Mouse (Mus musculus): Measurements from ENCODE around the gene Fus. TPM values are rescaled to one million over a fixed set of nuclear protein-coding genes. Genes with fewer than 3 reads are reported as not detected.

The Fus gene
- polyA plus RNA-seq, 1 experiment from 2014 or later, result 139 TPM

GRCm38 (mm10) chr7:127952864-127953581 lies 14.2 kb upstream of the Fus start:
- Histone ChIP-seq H3K4me3 (ENCODE audit: low read depth, low read length) (no peak overlapping the region), H3K9ac (replicated peaks; ENCODE audit: low read depth) (no peak overlapping the region), H3K36me3 (ENCODE audit: insufficient read depth, low read length) (no peaks in the 10 kb centered on the region), H3K9me3 (ENCODE audit: low read length) (no peaks in the 10 kb centered on the region), H3K27me3 (replicated peaks; ENCODE audit: insufficient read depth, low read length) (no peaks in the 10 kb centered on the region), H3K27ac (ENCODE audit: low read length) (no peak overlapping the region), H3K4me2 (replicated peaks; ENCODE audit: low read depth, low read length) (no peak overlapping the region), H3K4me1 (ENCODE audit: insufficient read depth, low read depth, low read length) (no peaks in the 10 kb centered on the region)
- 43% methylated on average over 13 of the region's 13 CpGs for WGBS
- TF ChIP-seq EP300 (IDR thresholded peaks at IDR 0.05), result no peak
- TF ChIP-seq CTCF (IDR thresholded peaks at IDR 0.05), result no peak
- ATAC-seq (no peak), DNase-seq (ENCODE audit: low spot score) (no peak)

- WGBS, result 49% methylated on average over 5 of the region's 5 CpGs
- Histone ChIP-seq H3K27ac (ENCODE audit: low read length) (no peak overlapping the region), H3K36me3 (ENCODE audit: insufficient read depth, low read length) (no peaks in the 10 kb centered on the region), H3K9ac (replicated peaks; ENCODE audit: low read depth) (no peak overlapping the region), H3K27me3 (replicated peaks; ENCODE audit: insufficient read depth, low read length) (no peaks in the 10 kb centered on the region), H3K4me2 (replicated peaks; ENCODE audit: low read depth, low read length) (no peak overlapping the region), H3K4me1 (ENCODE audit: insufficient read depth, low read depth, low read length) (no peaks in the 10 kb centered on the region), H3K9me3 (ENCODE audit: low read length) (no peaks in the 10 kb centered on the region), H3K4me3 (ENCODE audit: low read depth, low read length) (no peak overlapping the region)
- DNase-seq (ENCODE audit: low spot score), result no peak
- ATAC-seq, result no peak
- TF ChIP-seq EP300 (IDR thresholded peaks at IDR 0.05), result no peak
Observed at GRCm38 (mm10) chr7:127959364-127959763, 7.9 kb upstream of the Fus start.

- peaks cover 10% of the 10 kb centered on the region; the same call in 1 of the 2 replicates for H3K4me1 ChIP-seq (ENCODE audit: insufficient read depth, low read depth, low read length)
- H3K27me3 ChIP-seq (replicated peaks; ENCODE audit: insufficient read depth, low read length), result no peaks in the 10 kb centered on the region
- H3K4me2 ChIP-seq (replicated peaks; ENCODE audit: low read depth, low read length), result peak overlapping the region; percentile 76
- peak overlapping the region; percentile 96 for H3K9ac ChIP-seq (replicated peaks; ENCODE audit: low read depth)
- H3K36me3 ChIP-seq (ENCODE audit: insufficient read depth, low read length), result peaks cover 8% of the 10 kb centered on the region; the same call in 1 of the 2 replicates
- peak overlapping the region; percentile 99 for H3K4me3 ChIP-seq (ENCODE audit: low read depth, low read length)
- peak overlapping the region; percentile 97 for H3K27ac ChIP-seq (ENCODE audit: low read length)
- no peaks in the 10 kb centered on the region for H3K9me3 ChIP-seq (ENCODE audit: low read length)
- 9% methylated on average over 10 of the region's 10 CpGs for WGBS
- DNase-seq (ENCODE audit: low spot score) (peak; percentile 30), ATAC-seq (no peak)
- TF ChIP-seq CTCF (IDR thresholded peaks at IDR 0.05), result no peak
- no peak for TF ChIP-seq EP300 (IDR thresholded peaks at IDR 0.05)
Observed at GRCm38 (mm10) chr7:127966371-127966918, 812 bp upstream of the Fus start.

GRCm38 (mm10) chr7:127967922-127968828 lies 918 bp downstream of the Fus start:
- peak overlapping the region; percentile 96 for H3K9ac ChIP-seq (replicated peaks; ENCODE audit: low read depth)
- DNase-seq (ENCODE audit: low spot score), result peak; percentile 84
- peak overlapping the region; percentile 97 for H3K27ac ChIP-seq (ENCODE audit: low read length)
- TF ChIP-seq CTCF (IDR thresholded peaks at IDR 0.05), result no peak
- TF ChIP-seq EP300 (IDR thresholded peaks at IDR 0.05), result no peak
- peaks cover 10% of the 10 kb centered on the region; the same call in 1 of the 2 replicates for H3K4me1 ChIP-seq (ENCODE audit: insufficient read depth, low read depth, low read length)
- under 1% methylated on average over 37 of the region's 42 CpGs for whole genome bisulfite sequencing
- H3K36me3 ChIP-seq (ENCODE audit: insufficient read depth, low read length), result peaks cover 19% of the 10 kb centered on the region; the same call in 1 of the 2 replicates
- peak; percentile 73 for ATAC-seq
- H3K4me3 ChIP-seq (ENCODE audit: low read depth, low read length), result peak overlapping the region; percentile 99
- no peaks in the 10 kb centered on the region for H3K27me3 ChIP-seq (replicated peaks; ENCODE audit: insufficient read depth, low read length)
- H3K9me3 ChIP-seq (ENCODE audit: low read length), result no peaks in the 10 kb centered on the region
- peak overlapping the region; percentile 76 for H3K4me2 ChIP-seq (replicated peaks; ENCODE audit: low read depth, low read length)

- Histone ChIP-seq H3K9ac (replicated peaks; ENCODE audit: low read depth) (no peak overlapping the region), H3K27ac (ENCODE audit: low read length) (no peak overlapping the region), H3K27me3 (replicated peaks; ENCODE audit: insufficient read depth, low read length) (no peaks in the 10 kb centered on the region), H3K9me3 (ENCODE audit: low read length) (no peaks in the 10 kb centered on the region), H3K36me3 (ENCODE audit: insufficient read depth, low read length) (peaks cover 71% of the 10 kb centered on the region), H3K4me2 (replicated peaks; ENCODE audit: low read depth, low read length) (no peak overlapping the region), H3K4me1 (ENCODE audit: insufficient read depth, low read depth, low read length) (no peaks in the 10 kb centered on the region), H3K4me3 (ENCODE audit: low read depth, low read length) (no peak overlapping the region)
- no peak for ATAC-seq
- DNase-seq (ENCODE audit: low spot score), result no peak
- 72% methylated on average over 2 of the region's 2 CpGs for WGBS
- TF ChIP-seq CTCF (IDR thresholded peaks at IDR 0.05) (no peak), EP300 (IDR thresholded peaks at IDR 0.05) (no peak)
Observed at GRCm38 (mm10) chr7:127974413-127974930, 7.2 kb downstream of the Fus start.

GRCm38 (mm10) chr7:127978856-127979255 lies 11.6 kb downstream of the Fus start:
- Histone ChIP-seq H3K9ac (replicated peaks; ENCODE audit: low read depth) (no peak overlapping the region), H3K4me3 (ENCODE audit: low read depth, low read length) (no peak overlapping the region), H3K9me3 (ENCODE audit: low read length) (no peaks in the 10 kb centered on the region), H3K36me3 (ENCODE audit: insufficient read depth, low read length) (peaks cover 87% of the 10 kb centered on the region), H3K27ac (ENCODE audit: low read length) (no peak overlapping the region), H3K27me3 (replicated peaks; ENCODE audit: insufficient read depth, low read length) (no peaks in the 10 kb centered on the region), H3K4me2 (replicated peaks; ENCODE audit: low read depth, low read length) (no peak overlapping the region), H3K4me1 (ENCODE audit: insufficient read depth, low read depth, low read length) (no peaks in the 10 kb centered on the region)
- DNase-seq (ENCODE audit: low spot score), result no peak
- 98% methylated on average over 2 of the region's 2 CpGs for WGBS
- ATAC-seq, result no peak
- TF ChIP-seq CTCF (IDR thresholded peaks at IDR 0.05) (no peak), EP300 (IDR thresholded peaks at IDR 0.05) (no peak)

Data from lung, postnatal 0 days (tissue).